Mouse (Mus musculus) heart, adult 8-10 months (tissue): ENCODE data around the gene H2-Ab1. TPM values are rescaled to one million over a fixed set of nuclear protein-coding genes. Genes with fewer than 3 reads are reported as not detected.

Experiments
- DNase-seq: peaks from one replicate; pipeline ENCODE4 v3.0.0; 2022; ENCODE audit warnings: low spot score
- total RNA-seq, 4 experiments: library from RNA; stranded (reverse); gene quantifications; 2 replicates each; pipeline ENCODE4 v1.2.4; 2022

The H2-Ab1 gene
- total RNA-seq, 4 experiments from 2014 or later: 13.2 to 19.1 (median 15.6) TPM

GRCm38 (mm10) chr17:34285371-34285770 lies 27.9 kb downstream of the H2-Ab1 start:
- DNase-seq: no peak

- no peak for DNase-seq
Observed at GRCm38 (mm10) chr17:34285848-34286247, 28.4 kb downstream of the H2-Ab1 start.

- DNase-seq: no peak
Observed at GRCm38 (mm10) chr17:34286501-34286900, 29.0 kb downstream of the H2-Ab1 start.

- no peak for DNase-seq
Observed at GRCm38 (mm10) chr17:34286999-34287398, 29.5 kb downstream of the H2-Ab1 start.

GRCm38 (mm10) chr17:34287648-34288047 lies 30.2 kb downstream of the H2-Ab1 start, which contains the start of gene H2-Aa:
TSS of gene H2-Aa (minus strand) at chr17:34287823.
- DNase-seq: peak; percentile 89

GRCm38 (mm10) chr17:34288131-34288530 lies 30.6 kb downstream of the H2-Ab1 start:
- no peak for DNase-seq

GRCm38 (mm10) chr17:34291609-34292008 lies 34.1 kb downstream of the H2-Ab1 start:
- DNase-seq: peak; percentile 69

GRCm38 (mm10) chr17:34292570-34292969 lies 35.1 kb downstream of the H2-Ab1 start:
- no peak for DNase-seq

GRCm38 (mm10) chr17:34293533-34293932 lies 36.0 kb downstream of the H2-Ab1 start:
- DNase-seq: no peak

GRCm38 (mm10) chr17:34294249-34294648 lies 36.8 kb downstream of the H2-Ab1 start:
- no peak for DNase-seq

- no peak for DNase-seq
Observed at GRCm38 (mm10) chr17:34295307-34295706, 37.8 kb downstream of the H2-Ab1 start.

GRCm38 (mm10) chr17:34295891-34296794 lies 38.7 kb downstream of the H2-Ab1 start:
- peak; percentile 87 for DNase-seq

- DNase-seq: no peak
Observed at GRCm38 (mm10) chr17:34299356-34299755, 41.9 kb downstream of the H2-Ab1 start.

- DNase-seq: no peak
Observed at GRCm38 (mm10) chr17:34300071-34300470, 42.6 kb downstream of the H2-Ab1 start.

GRCm38 (mm10) chr17:34300691-34301566 lies 43.4 kb downstream of the H2-Ab1 start:
- no peak for DNase-seq

GRCm38 (mm10) chr17:34301670-34302190 lies 44.2 kb downstream of the H2-Ab1 start:
- no peak for DNase-seq

- no peak for DNase-seq
Observed at GRCm38 (mm10) chr17:34303789-34304188, 46.3 kb downstream of the H2-Ab1 start.

GRCm38 (mm10) chr17:34304751-34305150 lies 47.3 kb downstream of the H2-Ab1 start:
- DNase-seq: peak; percentile 89

GRCm38 (mm10) chr17:34305380-34306030 lies 48.0 kb downstream of the H2-Ab1 start, which contains the start of gene H2-Eb1:
TSS of gene H2-Eb1 (plus strand) at chr17:34305867.
- peak; percentile 89 for DNase-seq

- no peak for DNase-seq
Observed at GRCm38 (mm10) chr17:34306407-34306806, 48.9 kb downstream of the H2-Ab1 start.

- DNase-seq: no peak
Observed at GRCm38 (mm10) chr17:34307216-34307615, 49.7 kb downstream of the H2-Ab1 start.
